Mouse (Mus musculus) mesoderm, embryonic 11.5 days (tissue): ENCODE data around the gene Slc22a7.

Experiments used
- DNase-seq: peaks from one replicate; pipeline ENCODE4 v3.0.0-alpha.2; 2012; ENCODE audit warnings: low read depth, low spot score

Gene Slc22a7

DNA sequence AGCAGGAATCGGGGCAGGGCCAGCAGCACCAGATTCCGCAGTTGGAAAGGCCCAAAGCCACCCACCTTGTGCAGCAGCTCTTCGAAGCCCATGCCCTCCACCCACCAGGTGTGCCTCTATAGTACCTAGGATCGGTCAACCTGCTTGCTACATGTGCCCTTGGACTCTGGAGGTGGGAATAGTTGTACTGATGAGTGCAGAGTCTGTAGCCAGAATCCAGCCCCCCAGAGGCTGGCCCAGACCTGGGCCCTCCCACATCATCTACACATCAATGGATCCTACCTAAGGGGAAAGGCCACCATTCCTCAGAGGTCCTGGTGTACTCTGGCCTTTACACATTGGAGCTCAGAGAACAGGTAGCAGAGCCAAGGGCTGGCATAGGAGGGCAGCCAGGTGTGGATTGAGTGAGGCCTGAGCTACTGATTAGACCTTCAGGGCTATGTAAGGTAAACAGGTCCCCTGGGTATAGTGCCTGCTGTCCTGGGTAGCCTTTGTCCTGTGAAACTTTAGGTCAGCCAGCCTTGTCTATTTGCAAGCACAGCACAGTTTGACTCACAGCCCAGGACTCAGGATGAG, at the start of gene Slc22a7:
Gene Slc22a7 (minus strand): TSS at position 160 of the 576 bp plus-strand sequence.
- DNase-seq: no peak

DNA sequence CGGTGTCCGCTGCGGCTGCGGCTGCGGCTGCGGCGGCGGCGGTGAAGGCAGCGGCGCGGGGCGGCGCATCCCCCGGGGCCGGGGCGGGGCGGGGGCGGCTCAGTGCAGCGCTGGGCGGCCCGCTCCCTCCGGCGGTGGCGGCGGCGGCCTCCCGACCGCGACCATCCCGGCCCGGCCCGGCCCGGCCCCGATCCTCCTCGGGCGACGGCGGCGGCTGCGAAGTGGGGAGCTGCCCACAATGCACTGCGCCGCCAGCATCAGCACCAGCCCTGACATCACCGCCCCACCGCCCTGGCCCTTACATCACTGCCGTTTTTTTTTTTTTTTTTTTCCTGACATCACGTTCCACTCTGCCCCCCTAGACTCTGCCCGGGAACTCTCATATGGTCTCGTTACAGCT, 49.2 kb upstream of the Slc22a7 start, which contains the start of gene Ttbk1:
Gene Ttbk1 (minus strand): TSS at position 245 of the 400 bp plus-strand sequence.
- DNase-seq: no peak

DNA sequence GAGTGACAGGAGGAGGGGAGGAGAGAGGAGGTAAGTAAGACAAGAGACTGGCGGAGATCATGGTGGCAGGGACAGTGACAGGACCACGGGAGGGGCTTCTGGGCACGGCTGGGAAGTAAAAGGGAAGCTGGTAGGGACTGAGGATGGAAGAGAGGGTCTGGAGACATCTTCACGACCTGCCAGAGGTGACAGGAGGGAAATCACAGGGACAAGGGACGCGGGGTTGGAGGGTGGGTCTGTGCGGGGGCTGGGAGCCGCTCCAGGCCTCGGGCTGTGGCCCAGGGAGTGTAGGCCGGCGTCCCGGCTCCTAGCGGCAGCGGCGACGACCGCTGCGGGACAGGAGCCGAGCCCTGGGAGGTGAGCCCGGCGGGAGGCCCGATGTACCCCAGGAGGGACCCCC, 48.7 kb upstream of the Slc22a7 start:
- no peak for DNase-seq

- no peak for DNase-seq
Observed at GRCm38 (mm10) chr17:46484461-46484875, 46.2 kb upstream of the Slc22a7 start.

- peak; percentile 37 for DNase-seq
Observed at GRCm38 (mm10) chr17:46484021-46484431, 45.8 kb upstream of the Slc22a7 start.

- DNase-seq: peak; percentile 37
Observed at GRCm38 (mm10) chr17:46483561-46484001, 45.3 kb upstream of the Slc22a7 start.

DNA sequence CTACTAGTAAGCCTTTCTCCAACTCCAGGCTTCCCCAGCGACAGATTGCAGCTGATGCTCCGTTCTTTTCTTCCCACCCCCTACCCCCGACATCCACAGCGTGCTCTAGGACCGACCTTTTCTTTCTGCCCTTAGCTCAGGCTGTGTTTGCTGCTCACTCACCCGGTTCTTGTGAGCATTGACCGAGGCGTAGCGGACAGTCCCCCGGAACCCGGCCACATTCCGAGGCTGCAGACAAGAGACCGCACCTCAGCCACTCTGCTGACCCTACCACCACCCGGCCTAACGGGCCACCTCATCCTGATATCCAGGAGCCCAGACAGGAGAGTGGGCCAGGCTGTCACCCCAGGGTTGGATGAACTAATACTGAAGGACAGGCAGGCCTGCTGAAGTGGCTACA, 39.0 kb upstream of the Slc22a7 start:
- DNase-seq: no peak

GRCm38 (mm10) chr17:46476601-46477000, 38.3 kb upstream of the Slc22a7 start:
- no peak for DNase-seq

- DNase-seq: no peak
Observed at GRCm38 (mm10) chr17:46467830-46468229, 29.6 kb upstream of the Slc22a7 start.

- no peak for DNase-seq
Observed at GRCm38 (mm10) chr17:46462226-46462625, 24.0 kb upstream of the Slc22a7 start.

GRCm38 (mm10) chr17:46461347-46461746, 23.1 kb upstream of the Slc22a7 start:
- DNase-seq: no peak

DNA sequence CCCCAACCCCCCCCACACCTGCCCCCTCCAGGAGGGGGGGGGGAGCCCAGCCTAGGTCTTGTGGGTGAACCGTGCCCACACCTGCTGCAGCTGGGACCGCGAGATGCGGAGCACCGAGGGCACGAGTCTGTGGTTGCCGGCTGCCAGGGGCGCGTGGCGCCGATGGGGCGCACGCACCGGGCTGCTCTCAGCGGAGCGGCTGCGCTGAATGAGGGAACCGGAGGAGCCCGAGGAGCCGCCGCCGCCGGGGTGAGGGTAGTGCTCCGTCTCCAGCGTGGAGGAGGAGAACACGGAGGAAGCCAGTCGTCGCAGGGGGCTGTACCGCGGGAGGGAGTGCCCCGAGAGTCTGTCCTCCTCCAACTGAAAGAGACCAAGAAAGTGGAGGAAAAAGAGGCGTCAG, 22.4 kb upstream of the Slc22a7 start:
- DNase-seq: no peak

- no peak for DNase-seq
Observed at GRCm38 (mm10) chr17:46458439-46458838, 20.2 kb upstream of the Slc22a7 start.

DNA sequence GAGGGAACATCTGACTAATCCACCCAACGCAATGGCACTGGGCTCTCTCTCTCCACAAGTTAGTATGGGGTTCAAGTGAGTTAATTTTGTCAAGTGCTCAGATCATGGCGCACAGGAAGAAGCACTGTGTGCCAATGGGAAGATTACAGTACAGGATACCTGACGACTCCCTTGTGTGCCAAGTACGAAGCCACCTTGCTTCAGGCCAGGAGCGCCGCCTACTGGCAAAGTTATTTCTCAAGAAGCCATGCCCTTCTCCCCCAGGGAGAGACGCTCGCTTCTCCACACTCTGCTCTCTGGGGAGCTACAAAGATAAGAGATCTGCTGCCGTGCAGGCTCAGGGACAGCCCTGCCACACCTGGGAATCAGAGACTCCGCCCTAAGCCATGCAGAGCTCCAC, 19.5 kb upstream of the Slc22a7 start:
- DNase-seq: no peak

- DNase-seq: no peak
Observed at GRCm38 (mm10) chr17:46455110-46455691, 16.9 kb upstream of the Slc22a7 start.

GRCm38 (mm10) chr17:46454539-46454938, 16.3 kb upstream of the Slc22a7 start:
- DNase-seq: no peak

DNA sequence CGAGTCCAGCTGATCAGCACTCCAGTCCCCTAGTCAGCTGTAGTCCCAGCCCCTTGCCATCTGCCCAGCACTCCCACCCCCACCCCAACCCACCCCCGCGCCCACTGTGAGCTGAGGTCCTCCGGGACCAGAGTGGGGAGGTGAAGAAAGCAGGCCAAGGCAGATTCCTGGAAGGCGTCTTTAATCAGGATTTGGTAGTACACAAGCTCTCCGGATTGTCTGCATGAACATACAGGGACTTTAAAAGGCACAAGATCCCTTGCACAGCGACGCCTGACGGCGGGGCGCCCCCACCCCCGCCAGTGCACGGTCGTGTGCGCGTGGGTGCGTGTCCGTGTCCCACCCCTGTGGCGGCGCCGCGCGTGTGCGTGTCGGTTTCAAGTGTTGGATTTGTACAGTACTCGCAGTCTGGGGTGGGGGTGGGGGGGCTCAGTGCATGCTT, 15.7 kb upstream of the Slc22a7 start:
- no peak for DNase-seq

- DNase-seq: no peak
Observed at GRCm38 (mm10) chr17:46453302-46453948, 15.2 kb upstream of the Slc22a7 start.

- no peak for DNase-seq
Observed at GRCm38 (mm10) chr17:46452683-46453082, 14.4 kb upstream of the Slc22a7 start.

DNA sequence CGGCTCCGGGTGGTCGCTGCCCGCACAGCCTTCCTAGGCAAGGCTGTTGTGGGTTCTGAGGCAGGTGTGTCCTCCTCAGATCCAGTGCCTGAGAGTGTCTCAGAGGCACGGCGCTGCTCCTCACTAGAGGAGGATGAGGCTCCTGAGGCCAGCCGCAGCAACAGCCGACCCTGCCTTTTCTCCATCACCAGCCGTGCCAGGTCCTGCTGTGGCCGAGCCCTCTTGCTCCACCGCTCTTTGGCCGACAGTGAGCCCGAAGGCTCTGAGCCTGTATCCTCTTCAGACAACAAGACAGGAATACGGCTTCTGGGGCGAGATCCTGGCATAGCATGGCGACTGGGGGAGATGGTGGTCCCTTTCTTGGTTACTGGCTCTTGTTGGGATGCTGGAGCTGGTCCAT, 8.0 kb upstream of the Slc22a7 start:
- no peak for DNase-seq

DNA sequence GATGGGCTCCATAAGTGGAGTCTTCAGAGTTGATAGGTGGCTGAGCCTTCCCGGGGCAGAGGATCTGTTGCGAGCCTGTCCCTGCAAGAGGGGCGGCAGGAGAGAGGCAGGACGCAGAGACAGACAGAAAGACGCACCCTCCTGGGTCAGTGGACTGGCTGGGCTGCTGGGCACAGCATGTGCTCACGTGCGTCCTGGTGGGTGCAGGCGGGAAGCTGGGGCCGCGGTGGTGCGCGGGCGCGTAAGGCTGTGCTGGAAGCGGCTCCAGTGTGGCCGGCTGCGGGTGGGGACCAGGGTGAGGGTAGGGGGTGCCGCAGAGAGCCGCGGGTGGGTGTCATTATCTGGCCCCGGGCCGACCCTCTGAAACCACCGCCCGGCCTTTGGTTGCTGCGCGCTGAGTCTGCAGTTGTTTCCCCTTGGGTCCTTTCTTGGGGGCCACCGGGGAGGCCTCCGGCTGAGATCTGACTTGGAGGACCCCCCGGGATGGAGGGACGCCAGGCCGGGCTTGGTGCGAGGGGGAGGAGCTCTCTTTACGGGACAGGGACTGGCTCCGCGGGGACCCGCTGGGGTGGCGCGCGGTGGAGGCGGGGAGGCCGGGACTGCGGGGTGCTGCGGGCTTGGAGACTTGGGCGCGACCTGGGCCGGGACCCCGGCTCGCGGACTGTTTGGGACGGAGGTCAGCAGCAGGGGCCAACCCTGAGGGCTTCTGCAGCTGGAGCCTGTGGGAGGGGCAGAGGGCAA, 6.8 kb upstream of the Slc22a7 start:
- DNase-seq: no peak

DNA sequence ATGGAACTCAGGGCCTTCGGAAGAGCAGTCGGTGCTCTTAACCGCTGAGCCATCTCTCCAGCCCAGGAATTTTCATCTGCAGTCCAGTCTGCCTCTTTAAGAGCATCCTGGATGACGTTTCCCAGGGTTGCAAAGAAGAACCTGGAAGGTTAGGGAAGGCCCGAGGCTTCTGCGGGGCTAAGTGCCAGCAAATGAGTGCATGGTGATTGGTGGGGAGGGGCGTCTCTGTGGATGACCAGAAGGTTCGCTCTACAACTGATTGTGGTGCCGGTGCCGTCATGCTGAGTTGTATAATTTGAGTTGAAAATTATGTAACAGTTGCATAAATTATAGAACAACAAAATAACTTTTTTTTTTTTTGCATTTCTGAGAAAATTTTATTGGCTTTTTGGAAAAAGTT, 919 bp upstream of the Slc22a7 start:
- DNase-seq: no peak
